Mouse (Mus musculus) heart, postnatal 4 days (tissue): ENCODE results near the gene Imp3. TPM values are rescaled to one million over a fixed set of nuclear protein-coding genes. Genes with fewer than 3 reads are reported as not detected.
A peak's percentile ranks its signal among the peaks of the same experiment; 100 is the strongest.
"Not testable (repeated sequence)": the region's sequence is repeated elsewhere in the genome, so short reads cannot be mapped to it uniquely, and the experiment has no call there.

Experiments used
- DNase-seq: peaks from one replicate; pipeline ENCODE4 v3.0.0; 2021
- total RNA-seq, 2 experiments: library from RNA; stranded (reverse); gene quantifications; 2 replicates each; pipeline ENCODE4 v1.2.3; 2021

Gene Imp3
- total RNA-seq = 10 to 100 TPM; 53.5 to 54.4 TPM

GRCm38 (mm10) chr9:56937223-56938160 is at the start of gene Imp3:
Gene Imp3, plus strand, starts transcription at chr9:56937475.
- peak; percentile 90 for DNase-seq

GRCm38 (mm10) chr9:56887581-56887980 is 49.7 kb upstream of the Imp3 start:
- DNase-seq = peak; percentile 12

GRCm38 (mm10) chr9:56889817-56890216 is 47.5 kb upstream of the Imp3 start:
- DNase-seq = peak; percentile 82

GRCm38 (mm10) chr9:56890522-56891250 is 46.6 kb upstream of the Imp3 start:
- no peak for DNase-seq

- peak; percentile 80 for DNase-seq
Observed at GRCm38 (mm10) chr9:56891517-56892011, 45.7 kb upstream of the Imp3 start.

GRCm38 (mm10) chr9:56892111-56892510 is 45.2 kb upstream of the Imp3 start:
- DNase-seq = no peak

- DNase-seq = no peak
Observed at GRCm38 (mm10) chr9:56893313-56893712, 44.0 kb upstream of the Imp3 start.

GRCm38 (mm10) chr9:56894006-56894405 is 43.3 kb upstream of the Imp3 start:
- peak; percentile 75 for DNase-seq

- DNase-seq = no peak
Observed at GRCm38 (mm10) chr9:56896779-56897178, 40.5 kb upstream of the Imp3 start.

GRCm38 (mm10) chr9:56899409-56899808 is 37.9 kb upstream of the Imp3 start:
- DNase-seq = peak; percentile 20

- DNase-seq = no peak
Observed at GRCm38 (mm10) chr9:56900060-56900459, 37.2 kb upstream of the Imp3 start.

GRCm38 (mm10) chr9:56900571-56900970 is 36.7 kb upstream of the Imp3 start:
- DNase-seq = peak; percentile 27

- peak; percentile 12 for DNase-seq
Observed at GRCm38 (mm10) chr9:56901187-56901586, 36.1 kb upstream of the Imp3 start.

- no peak for DNase-seq
Observed at GRCm38 (mm10) chr9:56903662-56904061, 33.6 kb upstream of the Imp3 start.

GRCm38 (mm10) chr9:56907549-56907948 is 29.7 kb upstream of the Imp3 start:
- no peak for DNase-seq

- DNase-seq = not testable (repeated sequence)
Observed at GRCm38 (mm10) chr9:56909991-56910390, 27.3 kb upstream of the Imp3 start.

- no peak for DNase-seq
Observed at GRCm38 (mm10) chr9:56911017-56911416, 26.3 kb upstream of the Imp3 start.

GRCm38 (mm10) chr9:56913991-56914390 is 23.3 kb upstream of the Imp3 start:
- no peak for DNase-seq

- no peak for DNase-seq
Observed at GRCm38 (mm10) chr9:56915116-56915515, 22.2 kb upstream of the Imp3 start.

- DNase-seq = peak; percentile 62
Observed at GRCm38 (mm10) chr9:56915695-56916410, 21.4 kb upstream of the Imp3 start.

GRCm38 (mm10) chr9:56917131-56917530 is 20.1 kb upstream of the Imp3 start:
- no peak for DNase-seq

- DNase-seq = no peak
Observed at GRCm38 (mm10) chr9:56918466-56918865, 18.8 kb upstream of the Imp3 start.

- no peak for DNase-seq
Observed at GRCm38 (mm10) chr9:56922746-56923145, 14.5 kb upstream of the Imp3 start.
